Mouse (Mus musculus) forebrain, embryonic 12.5 days (tissue): ENCODE measurements around the gene Clca2. TPM values are rescaled to one million over a fixed set of nuclear protein-coding genes. Genes with fewer than 3 reads are reported as not detected.
"Not testable (repeated sequence)": the region's sequence is repeated elsewhere in the genome, so short reads cannot be mapped to it uniquely, and the experiment has no call there.

ENCODE experiments used
- ATAC-seq: fragments of 200-750 bp; cut with Nextera tagmentation; 2 replicates; pipeline ENCODE4 v1.8.0; 2017; ENCODE audit warnings: moderate TSS enrichment; ENCODE audit not compliant: low FRiP score
- H3K27ac ChIP-seq: fragments of 300-500 bp; sonication (generic); 2 replicates; pipeline ENCODE4 v1.5.1; 2016; ENCODE audit warnings: mild to moderate bottlenecking
- H3K27me3 ChIP-seq: fragments of 300-500 bp; sonication (generic); 2 replicates; pipeline ENCODE4 v1.6.1; 2016; ENCODE audit warnings: mild to moderate bottlenecking
- H3K36me3 ChIP-seq: fragments of 300-500 bp; sonication (generic); replicated peaks from 2 replicates; pipeline ENCODE4 v1.6.1; 2016; ENCODE audit warnings: mild to moderate bottlenecking
- H3K4me1 ChIP-seq: fragments of 300-500 bp; sonication (generic); 2 replicates; pipeline ENCODE4 v1.6.1; 2016
- H3K4me2 ChIP-seq: fragments of 300-500 bp; sonication (generic); 2 replicates; pipeline ENCODE4 v1.6.1; 2016; ENCODE audit warnings: mild to moderate bottlenecking, moderate library complexity
- H3K4me3 ChIP-seq: fragments of 300-500 bp; sonication (generic); replicated peaks from 2 replicates; pipeline ENCODE4 v1.5.1; 2016; ENCODE audit warnings: mild to moderate bottlenecking
- H3K9ac ChIP-seq: fragments of 300-500 bp; sonication (generic); 2 replicates; pipeline ENCODE4 v1.6.1; 2016; ENCODE audit warnings: mild to moderate bottlenecking
- H3K9me3 ChIP-seq: fragments of 300-500 bp; sonication (generic); 2 replicates; pipeline ENCODE4 v1.6.1; 2016
- WGBS: fragments of 180-500 bp; shearing (Covaris S2); methylation state at CpG from one replicate; pipeline ENCODE4 v1.1.7; 2016; 5-methylcytosine and 5-hydroxymethylcytosine counted together
- polyA plus RNA-seq: library from polyadenylated mRNA; unstranded; fragments of >200 nt; fragmentation: Nextera tagmentation; extraction: Ambion mirVana; gene quantifications from 2 replicates; pipeline ENCODE4 v1.2.1, GENCODE M21; 2016

Gene Clca2
- polyA plus RNA-seq, 1 experiment from 2014 or later: 0.15 TPM

DNA sequence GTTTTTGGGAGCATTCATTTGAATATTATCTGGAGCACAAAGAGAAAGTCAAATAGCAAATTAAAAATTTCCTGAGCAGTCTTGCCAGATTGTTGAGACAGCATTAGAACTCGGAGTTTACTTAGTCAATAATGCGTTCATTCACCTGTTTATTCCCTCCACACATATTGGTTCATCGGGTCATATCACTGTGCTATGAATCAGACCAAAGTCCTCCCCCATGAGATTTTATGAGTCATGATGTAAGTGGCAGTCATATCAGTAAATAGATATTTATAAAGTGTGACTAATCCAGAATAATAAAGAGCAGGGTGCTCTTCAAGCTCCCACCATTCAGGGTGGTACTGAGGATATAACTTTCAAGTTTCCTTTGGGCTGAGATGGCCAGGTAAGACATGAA, 26.9 kb downstream of the Clca2 start:
- no peaks in the 10 kb centered on the region for H3K27me3 ChIP-seq
- no peak overlapping the region for H3K4me3 ChIP-seq
- H3K4me1 ChIP-seq: no peaks in the 10 kb centered on the region
- no peak overlapping the region for H3K9ac ChIP-seq
- no peaks in the 10 kb centered on the region for H3K36me3 ChIP-seq
- H3K27ac ChIP-seq: no peak overlapping the region
- ATAC-seq: no peak
- no peak overlapping the region for H3K4me2 ChIP-seq
- WGBS: 92% methylated on average over 3 of the region's 3 CpGs
- no peaks in the 10 kb centered on the region for H3K9me3 ChIP-seq

DNA sequence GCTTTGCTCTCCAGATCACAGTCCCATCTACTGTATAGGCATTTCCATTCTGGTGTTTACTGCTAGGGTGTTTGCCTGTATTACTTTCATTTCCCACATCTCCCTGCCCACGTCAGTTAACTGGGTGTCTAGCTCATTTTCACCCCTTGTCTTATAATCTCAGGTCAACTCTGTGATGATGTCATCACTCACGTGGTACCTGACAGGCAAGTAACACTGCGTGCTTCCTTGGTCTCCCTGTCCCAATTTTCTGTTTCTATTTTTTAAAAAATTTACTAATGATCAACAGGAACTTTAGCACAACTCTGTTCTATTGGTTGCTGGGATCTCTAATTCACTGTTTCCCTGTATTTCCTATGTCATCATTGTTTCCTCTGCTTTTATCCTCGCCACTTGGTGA, 30.3 kb downstream of the Clca2 start:
- H3K27ac ChIP-seq: no peak overlapping the region
- no peak overlapping the region for H3K4me2 ChIP-seq
- H3K27me3 ChIP-seq: no peaks in the 10 kb centered on the region
- WGBS: 87% methylated on average over 4 of the region's 4 CpGs
- H3K9me3 ChIP-seq: no peaks in the 10 kb centered on the region
- no peak for ATAC-seq
- no peak overlapping the region for H3K4me3 ChIP-seq
- no peaks in the 10 kb centered on the region for H3K36me3 ChIP-seq
- no peaks in the 10 kb centered on the region for H3K4me1 ChIP-seq
- H3K9ac ChIP-seq: no peak overlapping the region

DNA sequence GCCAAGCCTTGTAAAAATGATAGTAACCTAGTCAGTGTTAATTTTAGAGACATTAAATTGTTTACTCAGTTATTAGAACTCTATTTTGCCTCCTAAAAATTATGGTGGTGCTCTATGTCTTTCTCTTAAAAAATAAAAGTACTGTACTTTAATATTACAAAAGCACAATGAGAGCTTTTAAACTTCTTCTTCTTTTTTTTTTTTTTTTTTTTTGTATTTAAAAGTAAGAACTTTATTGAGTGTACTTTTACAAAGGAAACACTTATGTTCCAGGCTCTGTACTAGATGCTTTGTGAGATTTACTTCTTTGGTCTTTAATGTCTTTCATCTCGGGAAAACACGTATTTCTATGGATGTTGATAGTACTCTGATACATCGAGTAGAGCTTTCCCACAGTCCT, 44.1 kb downstream of the Clca2 start:
- 94% methylated on average over 3 of the region's 3 CpGs for WGBS
- not testable (repeated sequence) for H3K4me1 ChIP-seq, H3K27me3 ChIP-seq, H3K9me3 ChIP-seq, H3K36me3 ChIP-seq, H3K4me2 ChIP-seq, ATAC-seq, H3K4me3 ChIP-seq, H3K9ac ChIP-seq, H3K27ac ChIP-seq

DNA sequence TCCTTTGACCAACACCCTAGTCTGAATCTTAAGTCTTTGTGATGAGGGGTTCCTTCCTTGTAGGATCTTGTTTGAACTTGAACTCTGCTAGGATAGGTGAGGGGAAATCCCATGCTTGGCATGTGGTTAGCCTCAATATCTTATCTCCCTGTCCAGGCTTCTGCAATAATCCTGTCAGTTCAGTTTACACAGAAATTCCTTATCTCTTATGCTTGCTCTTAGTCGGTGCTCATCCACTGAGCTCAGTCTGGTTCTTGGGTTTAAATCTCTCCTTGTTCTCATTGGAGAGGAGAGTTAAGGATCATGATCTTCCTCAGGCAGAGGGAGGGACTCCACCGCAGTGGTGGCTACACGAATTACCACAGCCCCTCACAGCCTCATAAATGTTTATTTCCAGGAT, 49.4 kb downstream of the Clca2 start:
- Histone ChIP-seq H3K27me3 (no peaks in the 10 kb centered on the region), H3K4me3 (no peak overlapping the region), H3K36me3 (no peaks in the 10 kb centered on the region), H3K9me3 (no peaks in the 10 kb centered on the region), H3K4me1 (no peaks in the 10 kb centered on the region), H3K27ac (no peak overlapping the region), H3K4me2 (no peak overlapping the region), H3K9ac (no peak overlapping the region)
- no peak for ATAC-seq
- WGBS: 80% methylated on average over 3 of the region's 3 CpGs

DNA sequence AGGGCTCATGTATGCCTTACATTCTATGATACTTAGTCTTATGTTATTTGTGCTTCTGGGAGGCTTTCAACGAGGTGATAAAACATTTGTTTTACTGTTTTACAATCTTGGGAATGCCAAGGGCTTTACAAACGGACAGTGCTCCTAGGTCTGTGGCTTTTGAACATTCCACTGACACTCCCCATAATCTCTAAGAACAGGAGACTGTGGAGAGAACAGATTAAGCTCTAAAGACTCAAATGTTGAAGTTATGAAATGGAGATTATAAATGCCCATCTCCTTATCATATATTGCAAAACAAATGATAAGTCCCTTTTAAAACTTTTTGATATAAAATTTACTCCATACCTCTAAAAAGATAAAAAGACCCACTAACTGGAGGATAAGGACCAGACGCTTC, 60.4 kb downstream of the Clca2 start:
- no peak overlapping the region for H3K4me2 ChIP-seq
- no peaks in the 10 kb centered on the region for H3K36me3 ChIP-seq
- H3K27me3 ChIP-seq: no peaks in the 10 kb centered on the region
- no peak overlapping the region for H3K9ac ChIP-seq
- H3K9me3 ChIP-seq: no peaks in the 10 kb centered on the region
- WGBS: 83% methylated on average over 3 of the region's 3 CpGs
- no peak overlapping the region for H3K4me3 ChIP-seq
- no peaks in the 10 kb centered on the region for H3K4me1 ChIP-seq
- H3K27ac ChIP-seq: no peak overlapping the region
- ATAC-seq: no peak

DNA sequence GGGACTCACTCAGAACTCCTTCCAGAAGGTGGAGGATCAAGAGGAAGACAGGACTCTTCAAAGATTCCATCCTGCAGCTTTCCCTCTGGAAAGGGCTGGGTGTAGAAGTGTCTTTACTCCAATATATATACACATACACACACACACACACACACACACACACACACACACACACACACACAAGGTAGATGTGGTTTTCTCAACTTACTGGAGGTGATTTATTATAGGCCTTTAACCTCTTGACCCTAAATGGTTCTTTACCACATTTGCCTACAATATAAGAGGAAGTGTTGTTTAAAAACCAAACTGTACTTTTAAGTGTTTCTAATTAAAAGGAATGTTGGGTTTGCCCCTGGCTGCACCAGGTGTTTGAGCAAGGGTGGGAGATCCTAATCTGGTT, 66.6 kb downstream of the Clca2 start, which contains the start of gene Clca1:
Gene Clca1, minus strand, starts transcription at position 101 of the 400 bp plus-strand sequence.
- no peak within 1 kb of the TSS for H3K27ac ChIP-seq
- no peak within 1 kb of the TSS for H3K4me3 ChIP-seq
- no peak within 1 kb of the TSS for H3K4me2 ChIP-seq
- no peak within 1 kb of the TSS for H3K9ac ChIP-seq
- no peaks in the 10 kb centered on the region for H3K4me1 ChIP-seq
- no peak for ATAC-seq
- H3K27me3 ChIP-seq: no peaks in the 10 kb centered on the region
- H3K36me3 ChIP-seq: no peaks in the 10 kb centered on the region
- H3K9me3 ChIP-seq: no peaks in the 10 kb centered on the region

DNA sequence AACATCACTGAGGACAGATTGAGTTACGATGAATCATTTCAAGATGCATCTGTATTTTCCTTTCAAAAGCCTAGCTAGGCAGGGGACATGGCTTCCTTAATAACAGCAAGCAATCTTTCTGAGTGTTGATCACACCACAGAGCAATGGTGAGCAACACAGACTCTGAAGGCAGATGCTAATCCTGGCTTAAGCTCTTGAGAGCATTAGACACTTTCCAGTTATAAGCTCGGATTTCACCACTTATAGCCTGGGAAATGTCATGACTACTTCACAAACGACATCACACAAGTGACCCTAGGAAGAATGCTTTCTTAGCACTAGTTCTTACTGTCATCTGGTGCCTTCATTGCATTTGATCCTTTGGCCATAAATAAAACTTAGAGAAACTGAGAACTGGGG, 71.2 kb downstream of the Clca2 start:
- Histone ChIP-seq H3K9me3 (no peaks in the 10 kb centered on the region), H3K4me2 (no peak overlapping the region), H3K27me3 (no peaks in the 10 kb centered on the region), H3K4me3 (no peak overlapping the region), H3K36me3 (no peaks in the 10 kb centered on the region), H3K4me1 (no peaks in the 10 kb centered on the region), H3K27ac (no peak overlapping the region), H3K9ac (no peak overlapping the region)
- 74% methylated on average over 3 of the region's 3 CpGs for WGBS
- no peak for ATAC-seq

DNA sequence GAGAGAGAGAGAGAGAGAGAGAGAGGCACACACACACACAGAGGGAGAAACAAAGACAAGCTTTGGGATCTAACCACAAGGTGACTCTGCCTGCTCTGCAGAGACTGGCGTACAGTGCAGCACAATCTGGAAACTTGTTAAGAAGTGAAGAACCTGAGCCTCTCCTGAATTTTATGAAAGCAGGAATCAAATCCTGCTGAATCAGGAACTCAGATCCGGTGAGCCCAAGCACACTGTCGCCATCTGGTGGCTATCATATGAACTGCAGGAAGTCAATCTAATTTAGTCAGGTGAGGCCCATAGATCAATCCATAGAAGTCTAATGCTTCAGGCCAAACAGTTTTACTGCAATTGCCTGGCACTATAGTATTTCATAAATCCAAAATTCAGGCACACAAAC, 72.5 kb downstream of the Clca2 start:
- Histone ChIP-seq H3K9ac (no peak overlapping the region), H3K36me3 (no peaks in the 10 kb centered on the region), H3K27ac (no peak overlapping the region), H3K27me3 (no peaks in the 10 kb centered on the region), H3K4me3 (no peak overlapping the region), H3K4me1 (no peaks in the 10 kb centered on the region), H3K9me3 (no peaks in the 10 kb centered on the region), H3K4me2 (no peak overlapping the region)
- no peak for ATAC-seq
- WGBS: 36% methylated on average over 3 of the region's 3 CpGs

Other genes with a start within 250 kb of the Clca2 start
- not detected in 2 replicates for gene Clca4b, start 166.9 kb downstream of the Clca2 start, polyA plus RNA-seq
- gene Clca4a, start 124.4 kb downstream of the Clca2 start, polyA plus RNA-seq: 0.06 TPM in 1 of 2 replicates, not detected in the other
- 0.06 TPM in 1 of 2 replicates, not detected in the other for gene Clca1, start 66.7 kb downstream of the Clca2 start, polyA plus RNA-seq
- 31.3 and 31.7 TPM in 2 replicates for gene Odf2l, start 19.1 kb upstream of the Clca2 start, polyA plus RNA-seq
- 0.36 and 1.3 TPM in 2 replicates for gene Col24a1, start 193.0 kb upstream of the Clca2 start, polyA plus RNA-seq